Mouse (Mus musculus) CH12.LX (cell line): ENCODE measurements around the gene Bard1. TPM values are rescaled to one million over a fixed set of nuclear protein-coding genes. Genes with fewer than 3 reads are reported as not detected.

Experiments
- DNase-seq: peaks from one replicate; pipeline ENCODE4 v3.0.0-alpha.2; 2013; ENCODE audit errors: extremely low read depth
- H3K27ac ChIP-seq: 2 replicates; pipeline ENCODE4 v1.5.1; 2012; ENCODE audit warnings: low read depth, mild to moderate bottlenecking, control low read depth, moderate library complexity; ENCODE audit not compliant: insufficient read depth
- H3K27me3 ChIP-seq: replicated peaks from 2 replicates; pipeline ENCODE3; 2012; ENCODE audit warnings: inconsistent platforms
- H3K36me3 ChIP-seq, 2 experiments: replicated peaks in 1 of 2; 2 replicates each; pipeline versions ENCODE3 to v1.6.1; 2012; ENCODE audit warnings: inconsistent platforms in 1 of 2, low read length in 1 of 2, mild to moderate bottlenecking in 1 of 2, mixed read lengths in 1 of 2, moderate library complexity in 1 of 2; ENCODE audit not compliant: control insufficient read depth in 1 of 2, insufficient read depth in 1 of 2
- H3K4me1 ChIP-seq, 2 experiments: 2 replicates each; pipeline ENCODE4 v1.6.1; 2012; ENCODE audit warnings: inconsistent platforms in 1 of 2, moderate library complexity in 1 of 2; ENCODE audit not compliant: insufficient read depth in 2 of 2, control insufficient read depth in 1 of 2
- H3K4me2 ChIP-seq: 2 replicates; pipeline ENCODE4 v1.6.1; 2012; ENCODE audit warnings: low read depth, mild to moderate bottlenecking, control low read depth; ENCODE audit not compliant: poor library complexity, insufficient read depth, severe bottlenecking
- H3K4me3 ChIP-seq, 3 experiments: fragments of 150-350 bp in 1 of 3; sonication (generic) in 1 of 3; replicated peaks in 1 of 3; 2 replicates each; pipeline versions ENCODE3 to v1.5.1; 2011 to 2012; ENCODE audit warnings: low read depth in 2 of 3, low read length in 2 of 3, mild to moderate bottlenecking in 2 of 3, moderate library complexity in 2 of 3, control low read depth in 1 of 3, improper control_type of control experiment in 1 of 3, inconsistent platforms in 1 of 3, mixed read lengths in 1 of 3; ENCODE audit not compliant: poor library complexity in 1 of 3
- H3K79me2 ChIP-seq: replicated peaks from 2 replicates; pipeline ENCODE4 v1.6.1; 2012; ENCODE audit warnings: mild to moderate bottlenecking, moderate library complexity; ENCODE audit not compliant: control insufficient read depth, poor library complexity, insufficient read depth, severe bottlenecking; ENCODE audit errors: extremely low read depth
- H3K9ac ChIP-seq: 2 replicates; pipeline ENCODE4 v1.6.1; 2012; ENCODE audit warnings: low read depth, mild to moderate bottlenecking, control low read depth, moderate library complexity; ENCODE audit not compliant: insufficient read depth
- H3K9me3 ChIP-seq: replicated peaks from 2 replicates; pipeline ENCODE3; 2012; ENCODE audit warnings: low read length, inconsistent platforms, mixed read lengths
- CHD1 ChIP-seq: IDR thresholded peaks from 2 replicates; pipeline ENCODE4 v1.6.1; 2012; ENCODE audit warnings: low read depth, low read length, improper control_type of control experiment, inconsistent platforms
- CTCF ChIP-seq, 2 experiments: IDR thresholded peaks in 1 of 2; conservative IDR thresholded peaks in 1 of 2; 2 replicates each; pipeline ENCODE4 v1.5.1; 2011 to 2012; ENCODE audit warnings: low read depth in 2 of 2, low read length in 2 of 2, improper control_type of control experiment in 1 of 2, inconsistent platforms in 1 of 2, mild to moderate bottlenecking in 1 of 2, moderate library complexity in 1 of 2
- ELF1 ChIP-seq: IDR thresholded peaks from 2 replicates; pipeline ENCODE4 v1.6.1; 2014; ENCODE audit warnings: low read depth, mild to moderate bottlenecking, inconsistent platforms, low read length, improper control_type of control experiment
- EP300 ChIP-seq: IDR thresholded peaks from 2 replicates; pipeline ENCODE4 v1.6.1; 2011; ENCODE audit warnings: low read length, improper control_type of control experiment
- ETS1 ChIP-seq: conservative IDR thresholded peaks from 2 replicates; pipeline ENCODE4 v1.6.1; 2012; ENCODE audit warnings: low read depth, mild to moderate bottlenecking, inconsistent platforms, low read length, improper control_type of control experiment, moderate library complexity
- GABPA ChIP-seq: IDR thresholded peaks from 2 replicates; pipeline ENCODE4 v1.6.1; 2012; ENCODE audit warnings: low read depth, low read length, improper control_type of control experiment, inconsistent platforms; ENCODE audit not compliant: insufficient replicate concordance
- IRF4 ChIP-seq: IDR thresholded peaks from 2 replicates; pipeline ENCODE4 v1.6.1; 2014; ENCODE audit warnings: low read depth, mild to moderate bottlenecking, inconsistent platforms, low read length, improper control_type of control experiment
- MAX ChIP-seq: IDR thresholded peaks from 2 replicates; pipeline ENCODE4 v1.6.1; 2011; ENCODE audit warnings: low read length, improper control_type of control experiment
- MAZ ChIP-seq: IDR thresholded peaks from 2 replicates; pipeline ENCODE4 v1.6.1; 2012; ENCODE audit warnings: low read depth, mild to moderate bottlenecking, inconsistent platforms, low read length, improper control_type of control experiment, moderate library complexity
- MEF2A ChIP-seq: IDR thresholded peaks from 2 replicates; pipeline ENCODE4 v1.6.1; 2014; ENCODE audit warnings: low read depth, mild to moderate bottlenecking, inconsistent platforms, low read length, improper control_type of control experiment, borderline replicate concordance
- MXI1 ChIP-seq: IDR thresholded peaks from 2 replicates; pipeline ENCODE4 v1.6.1; 2011; ENCODE audit warnings: mild to moderate bottlenecking, low read depth, low read length, improper control_type of control experiment
- NRF1 ChIP-seq: IDR thresholded peaks from 2 replicates; pipeline ENCODE4 v1.6.1; 2014; ENCODE audit warnings: low read depth, mild to moderate bottlenecking, inconsistent platforms, low read length, improper control_type of control experiment, moderate library complexity
- POLR2AphosphoS2 ChIP-seq: IDR thresholded peaks from 2 replicates; pipeline ENCODE4 v1.6.1; 2011; ENCODE audit warnings: low read depth, low read length, improper control_type of control experiment
- RAD21 ChIP-seq: IDR thresholded peaks from 2 replicates; pipeline ENCODE4 v1.6.1; 2011; ENCODE audit warnings: low read depth, mild to moderate bottlenecking, low read length, improper control_type of control experiment, moderate library complexity
- RCOR1 ChIP-seq: conservative IDR thresholded peaks from 2 replicates; pipeline ENCODE4 v1.6.1; 2012; ENCODE audit warnings: low read depth, mild to moderate bottlenecking, inconsistent platforms, low read length, improper control_type of control experiment
- SIN3A ChIP-seq: IDR thresholded peaks from 2 replicates; pipeline ENCODE4 v1.6.1; 2012; ENCODE audit warnings: low read length, improper control_type of control experiment, inconsistent platforms
- SMC3 ChIP-seq: IDR thresholded peaks from 2 replicates; pipeline ENCODE4 v1.6.1; 2011; ENCODE audit warnings: low read depth, low read length, improper control_type of control experiment
- TBP ChIP-seq: conservative IDR thresholded peaks from 2 replicates; pipeline ENCODE4 v1.6.1; 2011; ENCODE audit warnings: low read depth, low read length, improper control_type of control experiment
- UBTF ChIP-seq: IDR thresholded peaks from 2 replicates; pipeline ENCODE4 v1.6.1; 2012; ENCODE audit warnings: low read depth, mild to moderate bottlenecking, inconsistent platforms, low read length, improper control_type of control experiment, moderate library complexity
- ZKSCAN1 ChIP-seq: IDR thresholded peaks from 2 replicates; pipeline ENCODE4 v1.6.1; 2012; ENCODE audit warnings: low read depth, inconsistent platforms, low read length, improper control_type of control experiment, borderline replicate concordance
- ZMIZ1 ChIP-seq: IDR thresholded peaks from 2 replicates; pipeline ENCODE4 v1.6.1; 2012; ENCODE audit warnings: low read depth, mild to moderate bottlenecking, inconsistent platforms, low read length, improper control_type of control experiment
- dilution Hi-C: fragments of 300-500 bp; cut with MboI; formaldehyde crosslinking; loops from 2 replicates; pipeline ENCODE4 v1.14.3; 2020; ENCODE audit warnings: low sequenced_read_pairs; ENCODE audit not compliant: extremely low pct_unique_long_range_greater_than_20kb, extremely low pct_ligation_motif_present
- in situ Hi-C: fragments of 300-500 bp; cut with MboI; formaldehyde crosslinking; loops from 3 replicates; pipeline ENCODE4 v1.14.3; 2019; ENCODE audit warnings: low sequenced_read_pairs, low pct_ligation_motif_present, low pct_unique_long_range_greater_than_20kb, mixed read lengths
- polyA plus RNA-seq: library from polyadenylated mRNA; unstranded; fragments of >175 nt; gene quantifications from 2 replicates; pipeline ENCODE4 v1.2.1, GENCODE M21; 2012; ENCODE audit warnings: low read depth; ENCODE audit not compliant: insufficient read length
- total RNA-seq, 2 experiments: library from RNA; depleted of rRNA; stranded (reverse); fragments of 300-350 nt in 1 of 2; fragments of >200 nt in 1 of 2; gene quantifications; 2 replicates each; pipeline ENCODE4 v1.2.3; 2012 to 2014

Gene Bard1
- total and polyA plus RNA-seq, 3 experiments: 7.1 to 9.5 (median 8.8) TPM

DNA sequence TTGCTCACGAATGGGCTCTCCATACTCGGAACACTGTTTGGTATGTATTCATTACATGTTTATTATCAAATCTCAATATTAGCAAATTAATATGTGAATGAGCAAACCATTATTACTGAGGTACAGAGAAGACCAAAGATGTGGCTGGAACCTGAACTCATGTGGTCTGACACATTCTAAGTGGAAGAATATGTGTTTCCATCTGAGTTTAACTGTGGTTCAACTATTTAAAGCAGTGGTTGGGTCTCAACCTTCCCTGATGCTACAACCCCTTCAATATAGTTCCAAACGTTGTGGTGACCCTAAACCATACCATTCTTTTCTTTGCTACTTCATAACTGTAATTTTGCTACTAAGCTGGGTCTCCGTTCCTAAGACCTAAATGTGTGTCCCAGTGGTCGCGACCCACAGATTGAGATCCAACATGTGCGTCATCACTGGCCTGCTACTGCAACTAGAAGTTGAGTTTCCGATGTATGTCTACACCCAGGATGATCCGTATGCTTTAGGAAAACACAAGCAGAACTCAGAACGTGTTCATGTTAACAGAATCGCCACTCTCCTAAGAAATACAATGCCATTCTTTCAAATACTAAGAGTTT, 1.5 kb downstream of the Bard1 start:
- dilution Hi-C loops: no loop called here
- peak overlapping the region; percentile 42; the same call in 1 of the 2 replicates for H3K27ac ChIP-seq
- in situ Hi-C loops: no loop called here
- no peaks in the 10 kb centered on the region for H3K9me3 ChIP-seq
- H3K4me1 ChIP-seq: peaks cover 4 to 26% of the 10 kb centered on the region in 2 experiments
- H3K9ac ChIP-seq: peak overlapping the region; percentile 67
- peak; percentile 59 for DNase-seq
- H3K4me2 ChIP-seq: peak overlapping the region; percentile 79
- H3K36me3 ChIP-seq: peaks cover 0 to 24% of the 10 kb centered on the region in 2 experiments
- H3K79me2 ChIP-seq: peaks cover 35% of the 10 kb centered on the region
- H3K4me3 ChIP-seq: peak overlapping the region; percentile 64 to 91 (median 90)
- TF ChIP-seq RAD21 (no peak), CHD1 (peak; percentile 60; the same call in 1 of the 2 replicates), MAX (peak; percentile 46; the same call in 1 of the 2 replicates), ZMIZ1 (no peak), CTCF (conservative IDR thresholded peaks at IDR 0.05 in 1 of 2, IDR thresholded peaks at IDR 0.05 in 1 of 2; ENCODE audit: low read depth in 2 of 2, low read length in 2 of 2) (no peak), TBP (no peak), NRF1 (no peak), MAZ (no peak), EP300 (no peak), MEF2A (no peak), RCOR1 (no peak), MXI1 (0 out of 2 replicates have a peak, but pooled peaks have one; percentile 56), IRF4 (no peak), UBTF (no peak), ELF1 (0 out of 2 replicates have a peak, but pooled peaks have one; percentile 16)
- TF ChIP-seq, all 38 proteins: peak for 4
- H3K27me3 ChIP-seq: no peaks in the 10 kb centered on the region

DNA sequence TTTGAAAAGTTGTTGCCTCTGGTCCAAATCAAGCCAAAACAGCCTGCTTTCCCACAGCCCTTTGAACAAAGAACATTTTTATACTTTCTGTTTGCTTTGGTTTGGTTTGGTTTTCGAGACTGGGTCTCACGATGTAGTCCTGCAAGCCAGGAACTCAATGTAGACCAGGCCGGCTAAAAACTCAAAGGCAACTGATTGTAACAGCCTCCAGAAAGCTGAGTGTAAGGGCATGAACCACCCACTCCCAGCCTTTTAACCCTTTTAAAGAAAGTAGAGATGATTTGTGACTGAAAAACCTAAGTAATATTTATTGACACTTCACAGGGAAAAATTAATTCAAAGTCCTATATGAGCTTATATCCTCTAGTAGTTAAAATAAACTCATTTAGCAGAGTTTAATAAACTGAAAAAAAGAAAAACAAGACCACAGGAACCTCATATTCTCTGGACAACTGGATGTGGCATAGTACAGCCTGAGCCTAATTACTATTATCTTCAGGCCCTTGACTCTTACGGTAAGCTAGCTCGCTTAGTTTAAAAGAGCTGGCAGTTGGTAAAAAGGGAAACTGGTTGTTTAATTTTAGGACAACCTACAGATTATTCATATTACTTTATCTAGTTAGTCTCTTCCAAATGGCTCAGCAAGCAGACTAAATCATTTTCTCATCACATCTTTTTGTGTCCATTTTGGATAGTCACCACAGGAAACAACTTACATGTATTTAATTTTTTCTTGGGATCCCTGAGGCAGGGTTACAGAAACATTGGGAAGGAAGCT, 2.2 kb downstream of the Bard1 start:
- Histone ChIP-seq H3K4me2 (peak overlapping the region; percentile 79), H3K27me3 (no peaks in the 10 kb centered on the region), H3K79me2 (peaks cover 40% of the 10 kb centered on the region), H3K9me3 (no peaks in the 10 kb centered on the region), H3K27ac (no peak overlapping the region), H3K4me1 (peaks cover 4 to 26% of the 10 kb centered on the region in 2 experiments), H3K36me3 (peaks cover 0 to 31% of the 10 kb centered on the region in 2 experiments), H3K9ac (peak overlapping the region; percentile 67), H3K4me3 (peak overlapping the region in 2 of 3 experiments; percentile 90 to 91)
- in situ Hi-C loops: no loop called here
- no peak for DNase-seq
- dilution Hi-C loops: no loop called here
- TF ChIP-seq TBP (no peak), MXI1 (0 out of 2 replicates have a peak, but pooled peaks have one; percentile 0), POLR2AphosphoS2 (no peak), SMC3 (no peak), ETS1 (no peak), SIN3A (peak; percentile 15; the same call in 1 of the 2 replicates), EP300 (no peak), GABPA (no peak), ZKSCAN1 (no peak)
